Mouse (Mus musculus) brain, embryonic 14.5 days (tissue): Measurements from ENCODE around the gene 4930524B15Rik. TPM values are rescaled to one million over a fixed set of nuclear protein-coding genes. Genes with fewer than 3 reads are reported as not detected.

Experiments used
- DNase-seq: peaks from one replicate; pipeline ENCODE4 v3.0.0-alpha.2; 2011; ENCODE audit warnings: low read depth
- CTCF ChIP-seq: fragments of 200-500 bp; IDR thresholded peaks from 2 replicates; pipeline ENCODE4 v1.5.1; 2012; ENCODE audit warnings: inconsistent platforms, mild to moderate bottlenecking, moderate library complexity, borderline replicate concordance; ENCODE audit not compliant: insufficient read depth, insufficient read length; ENCODE audit errors: extremely low read depth
- POLR2A ChIP-seq: fragments of 200-500 bp; IDR thresholded peaks from 2 replicates; pipeline ENCODE4 v1.6.1; 2012; ENCODE audit warnings: mild to moderate bottlenecking, inconsistent platforms, borderline replicate concordance; ENCODE audit not compliant: poor library complexity, insufficient read depth, insufficient read length, severe bottlenecking; ENCODE audit errors: extremely low read depth
- polyA plus RNA-seq: library from polyadenylated mRNA; depleted of rRNA; stranded (reverse); fragments of >200 nt; gene quantifications from 2 replicates; pipeline ENCODE4 v1.2.3, GENCODE M21; 2012; rRNA removed

Gene 4930524B15Rik
- polyA plus RNA-seq, result 0.33 TPM in 2 replicates

DNA sequence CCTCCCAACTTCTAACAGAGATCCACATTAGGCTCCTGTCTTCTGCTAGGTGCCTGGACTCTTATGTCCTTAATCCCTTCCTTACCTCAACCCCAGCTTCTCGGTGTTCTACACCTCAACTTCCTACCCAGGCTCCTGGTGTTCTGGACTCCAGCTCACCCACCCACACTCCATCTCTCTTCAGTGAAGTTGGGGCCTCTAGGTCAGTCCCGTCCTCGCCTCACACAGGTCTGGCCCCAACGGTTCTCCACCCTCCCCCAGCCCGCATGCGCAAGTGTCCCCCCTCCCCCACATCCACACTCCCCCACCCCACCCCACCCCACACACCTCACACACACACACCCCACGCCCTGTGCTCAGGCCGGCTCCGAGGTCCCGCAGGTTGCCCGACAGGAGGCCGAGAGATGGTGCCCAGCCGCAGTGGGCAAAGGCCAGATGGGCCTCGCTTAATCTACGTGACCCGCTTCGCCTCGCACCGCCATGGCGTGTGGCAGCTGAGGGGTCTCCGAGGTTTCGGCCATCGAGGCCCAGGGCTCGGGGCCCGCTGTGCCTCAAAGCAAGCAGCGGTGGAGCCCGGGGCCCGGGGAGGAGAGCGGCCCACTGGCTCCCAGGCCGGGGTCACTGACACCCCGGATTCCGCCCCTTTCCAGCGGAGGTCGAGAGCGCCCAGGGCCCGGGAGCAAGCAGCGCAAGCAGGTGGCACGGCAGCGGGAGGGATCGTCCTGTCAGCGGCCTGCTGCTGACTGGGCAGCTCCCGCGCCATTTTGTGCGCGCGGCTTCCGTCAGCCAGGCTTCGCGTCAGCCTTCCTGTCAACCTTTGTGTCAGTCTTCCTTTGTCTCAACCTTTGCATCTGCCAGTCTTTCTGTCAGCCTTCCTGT, at the start of gene 4930524B15Rik:
Gene 4930524B15Rik (plus strand): TSS at position 337 of the 879 bp plus-strand sequence.
- no peak for TF ChIP-seq CTCF
- TF ChIP-seq POLR2A, result no peak
- DNase-seq, result peak; percentile 65

- no peak for TF ChIP-seq POLR2A
- no peak for TF ChIP-seq CTCF
- no peak for DNase-seq
Observed at GRCm38 (mm10) chr11:31917769-31918168, 47.6 kb upstream of the 4930524B15Rik start.

GRCm38 (mm10) chr11:31930051-31930450, 35.3 kb upstream of the 4930524B15Rik start:
- DNase-seq, result no peak
- no peak for TF ChIP-seq CTCF
- TF ChIP-seq POLR2A, result no peak

DNA sequence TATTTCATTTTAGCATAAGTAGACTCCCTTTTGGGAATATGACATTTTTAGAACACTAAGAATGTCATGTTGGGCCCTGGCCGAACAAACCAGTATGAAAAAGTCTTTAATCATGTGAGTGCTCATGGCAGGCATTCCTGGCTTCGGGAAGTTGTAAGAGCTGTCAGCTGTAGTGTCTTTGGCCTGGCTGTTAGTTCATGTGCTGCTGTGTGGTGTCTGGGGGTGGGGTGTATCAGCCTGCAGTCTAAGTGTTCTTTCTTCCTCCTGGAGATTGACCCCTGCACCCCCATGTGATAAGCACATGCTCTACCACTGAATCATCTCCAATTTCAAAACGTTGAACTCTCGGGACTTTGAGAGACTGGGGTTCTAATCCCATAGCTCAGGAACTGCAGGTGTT, 29.7 kb upstream of the 4930524B15Rik start:
- no peak for TF ChIP-seq CTCF
- TF ChIP-seq POLR2A, result no peak
- no peak for DNase-seq

DNA sequence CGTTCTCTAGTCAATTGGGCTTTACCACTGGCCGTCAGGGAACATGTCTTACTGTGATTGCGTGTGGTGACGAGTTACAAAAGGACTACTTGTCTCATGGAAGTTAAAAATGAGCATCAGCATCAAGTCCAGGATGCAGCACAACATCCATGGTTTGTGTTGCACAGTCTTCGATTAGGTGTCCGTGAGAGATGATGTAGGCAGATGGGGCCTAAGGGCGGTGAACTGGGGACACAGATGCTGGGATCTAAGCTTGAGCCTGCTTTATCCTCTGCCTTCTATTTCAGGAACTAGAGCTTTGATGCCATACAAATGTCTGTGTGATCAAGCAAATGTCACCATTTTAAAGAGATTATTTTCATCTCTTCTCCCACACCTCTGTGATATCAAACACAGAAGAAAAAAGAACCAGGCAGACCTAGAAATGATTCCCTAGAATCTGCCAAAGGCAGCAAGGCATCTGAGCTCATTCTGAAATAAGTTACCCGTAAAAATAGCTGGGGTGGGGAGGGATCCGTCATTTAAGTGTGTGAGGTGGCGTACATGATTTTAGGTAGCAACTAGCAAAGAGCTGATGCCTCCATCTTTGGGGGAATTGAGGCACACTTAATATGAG, 28.4 kb upstream of the 4930524B15Rik start:
- TF ChIP-seq POLR2A (no peak), CTCF (no peak)
- no peak for DNase-seq

DNA sequence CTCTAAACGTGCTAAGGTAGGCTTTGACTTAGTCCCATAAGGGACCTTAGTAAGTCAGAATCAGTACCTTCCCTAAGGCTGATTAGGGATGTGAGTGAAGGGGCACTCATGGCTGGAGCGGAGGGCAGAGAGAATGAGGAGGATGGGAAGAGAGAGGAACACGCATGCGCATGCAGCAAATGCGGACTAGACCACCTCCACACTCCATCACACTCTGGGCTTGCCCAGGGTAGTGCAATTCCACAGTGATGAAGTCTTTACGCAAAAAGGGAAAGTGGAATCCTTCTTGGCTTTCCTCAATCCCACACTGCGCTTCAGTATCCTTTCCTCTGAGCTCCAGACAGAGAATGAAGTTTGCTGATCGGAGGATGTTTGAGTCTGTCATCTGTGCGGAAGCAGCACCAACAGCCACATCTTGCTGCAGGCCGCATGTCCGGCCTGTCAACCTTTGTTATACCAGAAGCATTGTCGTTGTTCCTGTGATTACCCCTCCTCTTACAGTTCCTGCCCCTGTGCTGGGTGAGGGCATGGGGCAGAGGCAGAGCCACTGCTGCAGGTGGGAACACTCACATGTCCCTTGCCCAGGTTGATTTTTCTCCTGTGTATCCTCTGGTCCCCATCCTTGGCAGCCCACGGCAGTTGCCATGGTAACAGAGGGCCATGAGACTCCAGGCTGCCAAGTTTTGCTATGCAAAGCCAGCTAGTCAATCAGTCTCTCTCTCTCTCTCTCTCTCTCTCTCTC, 24.3 kb upstream of the 4930524B15Rik start:
- DNase-seq, result peak; percentile 93
- TF ChIP-seq POLR2A (no peak), CTCF (no peak)

DNA sequence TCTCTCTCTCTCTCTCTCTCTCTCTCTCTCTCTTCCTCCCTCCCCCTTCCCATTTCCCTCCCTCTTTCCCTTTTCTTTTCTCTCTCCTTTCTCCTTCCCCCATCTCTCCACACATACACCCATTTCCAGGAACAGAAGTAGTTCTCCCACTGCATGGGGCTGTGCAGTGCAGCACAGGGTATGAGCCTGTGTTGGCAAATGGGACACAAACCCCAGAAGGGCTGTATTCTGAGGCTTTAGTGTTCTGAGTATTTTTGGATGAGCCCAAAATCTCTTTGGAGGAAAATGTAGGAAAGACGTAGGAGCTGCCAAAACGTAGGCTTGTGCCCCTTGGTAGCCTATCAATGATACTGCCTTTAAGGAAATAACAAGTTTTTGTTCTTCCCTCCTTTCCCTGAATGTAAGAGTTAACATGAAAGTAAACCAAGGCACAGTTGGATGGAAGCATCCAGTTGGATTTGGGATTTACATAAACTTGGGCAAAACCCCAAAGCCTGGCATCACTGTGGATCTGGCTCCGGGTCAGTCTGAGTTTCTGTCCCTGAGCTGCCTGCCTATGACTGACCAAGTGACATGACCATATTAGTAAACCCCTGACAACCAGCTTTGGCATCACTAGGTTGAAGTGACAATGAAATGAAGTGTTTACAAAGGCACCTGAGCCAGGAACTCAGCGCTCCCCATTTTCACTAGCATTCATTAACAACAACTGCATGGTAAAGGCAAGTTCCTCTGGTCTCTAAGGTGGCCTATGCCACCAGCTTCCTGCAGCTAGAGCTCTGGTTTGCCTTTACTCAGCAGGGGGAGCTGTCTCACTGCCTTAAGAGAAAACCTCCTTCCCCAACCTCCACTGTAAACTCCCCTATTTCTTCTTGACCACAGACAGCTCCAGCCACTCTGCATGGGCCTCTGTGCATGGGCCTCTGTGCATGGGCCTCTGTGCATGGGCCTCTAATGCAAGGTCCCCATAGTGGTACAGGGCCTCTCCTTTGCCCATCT, 23.5 kb upstream of the 4930524B15Rik start:
- TF ChIP-seq POLR2A (no peak), CTCF (peak; percentile 22; the same call in 1 of the 2 replicates)
- DNase-seq, result peak; percentile 55

GRCm38 (mm10) chr11:31945471-31945870, 19.9 kb upstream of the 4930524B15Rik start:
- DNase-seq, result no peak
- no peak for TF ChIP-seq CTCF
- TF ChIP-seq POLR2A, result no peak

DNA sequence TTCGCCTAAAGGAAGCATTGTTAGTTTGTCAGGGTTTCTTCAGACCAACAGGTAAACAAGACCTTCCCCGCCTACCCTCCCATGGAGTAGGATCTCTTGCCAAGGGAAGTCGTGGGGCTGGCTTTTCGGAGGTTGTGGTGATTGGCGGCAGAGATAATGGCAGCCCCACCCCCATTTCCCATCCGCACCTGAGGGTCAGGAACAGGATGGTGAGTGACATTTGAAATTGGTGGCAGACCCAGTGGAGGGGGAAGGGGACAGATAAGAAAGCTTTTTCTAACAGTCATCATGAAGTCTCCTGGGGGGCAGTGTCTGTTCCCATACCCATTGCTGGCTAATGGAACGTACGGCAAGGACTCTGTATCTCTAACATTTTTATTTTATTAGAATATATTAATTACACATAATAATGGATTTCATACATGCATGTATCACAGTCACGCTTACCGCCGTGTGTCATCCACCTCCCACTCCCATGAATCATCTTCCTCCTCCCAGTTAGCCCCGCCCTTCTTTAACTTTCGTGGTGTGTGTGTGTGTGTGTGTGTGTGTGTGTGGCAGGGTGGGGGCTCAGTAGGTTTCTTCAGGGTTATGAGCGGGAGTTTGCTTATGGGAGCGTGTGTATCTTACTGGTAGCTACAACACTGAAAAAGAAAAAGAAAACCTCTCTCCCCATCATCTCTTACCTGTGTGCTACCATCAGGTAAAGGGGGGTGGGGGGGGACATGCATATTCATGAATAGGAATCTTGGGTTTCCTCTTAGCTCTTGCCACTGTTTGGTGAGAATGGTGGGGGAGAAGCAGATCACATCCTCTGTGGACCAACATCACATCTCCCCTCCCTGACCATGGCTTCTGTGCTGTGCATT, 16.7 kb upstream of the 4930524B15Rik start:
- peak; percentile 43 for DNase-seq
- no peak for TF ChIP-seq POLR2A
